Mouse (Mus musculus): Measurements from ENCODE around the gene Brpf3.
A peak's percentile ranks its signal among the peaks of the same experiment; 100 is the strongest.

Gene Brpf3

DNA sequence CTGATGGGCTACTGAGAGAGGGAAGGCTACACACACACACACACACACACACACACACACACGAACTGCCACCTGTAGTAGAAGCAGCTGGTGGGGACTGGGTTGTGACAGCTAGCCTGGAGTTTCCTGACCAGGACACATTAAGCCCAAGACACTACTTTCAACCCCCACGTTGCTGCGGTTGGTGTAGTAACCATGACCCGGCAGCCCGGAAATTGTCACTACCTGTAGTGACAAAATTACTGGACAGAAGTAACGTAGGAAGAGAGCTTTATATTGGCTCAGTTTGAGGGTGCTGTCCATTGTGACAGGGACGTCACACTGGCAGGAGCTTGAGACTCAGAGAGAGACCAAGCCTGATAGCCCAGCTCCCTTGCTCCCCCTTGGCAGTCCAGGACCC lies 71.4 kb downstream of the Brpf3 start:
- no peak for DNase-seq (ENCODE audit: low spot score in 2 of 2)

DNA sequence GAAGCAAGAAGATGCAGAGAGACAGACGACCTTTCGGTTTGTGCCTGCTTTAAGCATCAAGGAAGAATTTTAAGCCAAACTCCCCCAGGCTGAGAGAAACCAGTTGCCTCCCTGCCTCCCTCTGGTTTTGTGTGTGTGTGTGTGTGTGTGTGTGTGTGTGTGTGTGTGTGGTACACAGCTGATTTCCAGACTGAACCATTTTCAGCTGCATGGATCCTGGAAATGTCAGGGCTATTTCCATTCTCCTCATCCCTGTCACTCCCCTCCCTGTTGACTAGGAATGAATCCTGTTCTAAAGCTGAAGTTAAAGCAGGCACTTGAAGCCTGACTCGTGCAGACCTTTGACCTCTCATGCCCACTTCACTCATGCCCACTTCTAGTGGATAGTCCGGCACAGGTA lies 73.3 kb downstream of the Brpf3 start:
- no peak for DNase-seq (ENCODE audit: low spot score in 2 of 2)

DNA sequence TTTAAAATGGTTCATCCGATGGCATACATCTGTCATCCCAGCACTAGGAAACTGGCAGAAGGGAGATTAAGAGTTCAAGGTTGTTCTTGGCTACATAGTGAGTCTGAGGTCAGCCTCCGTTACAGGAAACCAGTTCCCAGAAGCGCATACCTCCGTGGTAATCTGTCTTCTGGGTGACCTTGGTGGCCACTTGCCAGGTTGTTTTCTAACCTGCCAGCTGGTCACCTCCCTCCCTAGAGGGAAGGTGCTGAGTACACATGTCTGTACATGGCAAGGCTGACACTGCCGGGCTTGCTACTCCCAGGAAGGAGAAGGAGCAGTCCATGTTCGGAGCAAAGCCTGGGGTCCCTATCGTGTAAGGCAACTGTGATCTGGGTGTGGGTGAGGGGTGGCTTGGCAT lies 73.9 kb downstream of the Brpf3 start:
- no peak for DNase-seq (ENCODE audit: low spot score in 2 of 2)

DNA sequence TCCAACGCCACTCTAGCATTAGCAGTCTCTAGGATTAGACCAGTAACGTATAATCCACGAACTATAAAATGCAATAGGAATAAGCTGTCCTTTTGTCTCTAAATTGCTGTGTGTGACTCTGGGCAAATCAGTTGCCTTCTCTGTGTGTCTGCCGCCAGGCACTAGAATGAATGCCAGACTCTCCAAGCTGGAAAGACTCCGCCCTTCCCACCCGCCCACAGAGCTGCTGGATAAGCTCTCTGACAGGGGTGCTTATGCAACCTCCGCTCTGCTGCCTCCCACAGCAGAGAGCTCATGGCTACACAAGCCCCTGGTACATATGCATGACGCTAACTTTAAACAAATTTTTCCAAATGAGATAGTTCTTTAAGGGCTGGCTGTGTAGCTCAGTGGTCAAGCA lies 74.4 kb downstream of the Brpf3 start:
- peak; percentile 33 to 38 for DNase-seq (ENCODE audit: low spot score in 2 of 2)

DNA sequence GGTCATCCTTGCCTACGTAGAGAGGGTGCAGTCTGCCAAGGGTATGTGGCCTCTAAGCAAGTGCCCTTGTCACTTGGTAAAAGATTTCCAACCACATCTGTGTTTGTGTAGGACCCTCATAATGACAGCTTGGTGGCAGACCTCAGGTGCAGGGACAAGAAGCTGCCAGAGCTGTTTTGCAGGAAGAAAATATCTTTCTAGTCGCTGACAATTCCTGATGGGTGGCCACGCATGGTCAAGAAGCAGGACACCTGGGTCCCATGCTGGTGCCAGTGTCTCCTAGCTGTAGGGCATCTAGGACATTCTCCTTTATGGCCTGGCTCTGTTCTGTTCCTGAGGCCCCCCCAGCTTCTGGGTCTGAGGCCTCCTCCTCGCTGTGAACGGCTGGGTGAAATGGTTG lies 75.4 kb downstream of the Brpf3 start:
- no peak for DNase-seq (ENCODE audit: low spot score in 2 of 2)

DNA sequence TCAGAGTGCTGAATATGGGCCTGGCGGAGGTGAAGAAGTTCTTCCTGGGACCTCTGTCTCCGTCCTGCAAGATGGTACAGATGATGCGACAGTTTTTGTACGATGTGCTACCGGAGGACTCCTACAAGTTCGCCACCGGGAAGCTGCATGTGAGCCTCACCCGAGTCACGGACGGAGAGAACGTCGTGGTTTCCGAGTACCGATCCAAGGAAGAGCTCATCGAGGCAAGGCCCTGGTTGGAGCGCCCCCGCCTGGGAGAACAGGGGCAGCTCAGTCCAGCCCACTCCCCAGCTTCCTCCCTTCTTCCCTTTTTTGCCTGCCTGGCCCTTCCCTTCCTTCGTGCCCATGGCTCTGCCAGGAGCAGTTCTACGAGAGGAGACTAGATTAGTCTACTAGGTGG lies 75.9 kb downstream of the Brpf3 start:
- peak in 1 of 2 experiments; percentile 19 for DNase-seq (ENCODE audit: low spot score in 2 of 2)

DNA sequence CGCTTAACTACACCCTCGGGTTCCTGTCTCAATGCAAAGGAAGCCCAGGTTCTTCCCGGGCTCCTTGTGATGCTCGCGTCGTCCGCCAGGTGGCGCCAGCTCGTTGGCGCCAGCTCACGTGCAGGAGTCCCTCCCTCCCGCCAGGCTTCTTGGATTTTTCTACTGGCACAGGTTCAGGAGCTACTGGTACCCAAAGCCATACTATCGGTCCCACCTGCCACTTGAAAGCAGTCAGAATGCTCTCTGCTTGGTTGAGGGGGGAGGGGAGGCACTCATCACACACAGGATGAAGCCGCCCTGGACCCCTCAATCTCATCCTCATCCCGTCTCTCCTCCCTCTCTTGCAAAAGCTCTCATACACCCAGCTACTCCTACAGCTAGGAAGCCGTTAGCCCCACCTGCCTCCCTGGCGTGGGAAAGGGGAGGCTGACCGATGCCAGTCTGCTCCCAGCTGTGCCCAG lies 79.1 kb downstream of the Brpf3 start:
- DNase-seq (ENCODE audit: low spot score in 2 of 2): peak; percentile 66 to 74

DNA sequence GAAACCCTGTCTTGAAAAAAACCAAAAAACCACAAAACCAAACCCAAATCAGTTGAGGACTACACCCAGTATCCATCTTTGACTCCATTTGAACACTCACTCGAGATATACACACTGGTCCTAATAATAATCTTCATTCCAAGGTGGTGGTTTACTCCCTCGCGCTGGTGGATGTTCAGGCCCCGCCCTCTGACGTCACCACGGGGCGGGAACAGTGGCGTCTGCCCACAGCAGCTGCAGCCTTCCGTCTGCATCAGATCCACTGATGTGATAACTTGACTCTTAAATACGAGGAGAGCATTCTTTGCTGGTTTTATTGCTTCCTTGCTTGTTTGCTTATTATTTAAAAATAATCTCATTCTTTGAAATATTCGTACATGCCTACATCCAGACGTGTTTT lies 81.4 kb downstream of the Brpf3 start:
- no peak for DNase-seq (ENCODE audit: low spot score in 2 of 2)

DNA sequence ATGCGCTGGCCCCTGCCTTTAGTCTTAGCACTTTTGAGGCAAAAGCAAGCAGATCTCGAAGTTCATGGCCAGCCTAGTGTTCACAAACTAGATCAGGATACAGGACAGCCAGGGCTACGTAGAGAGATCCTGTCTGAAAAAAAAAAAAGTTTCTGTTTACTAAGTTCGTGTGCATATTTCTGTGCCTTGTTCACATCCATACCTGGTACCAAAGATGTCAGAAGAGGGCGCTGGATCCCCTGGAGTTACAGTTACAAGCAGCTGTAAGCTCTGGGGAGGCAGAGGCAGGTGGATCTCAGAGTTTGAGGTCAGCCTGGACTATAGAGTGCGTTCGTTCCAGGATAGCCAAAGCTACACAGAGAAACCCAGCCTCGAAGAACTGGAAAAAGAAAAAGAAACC lies 81.9 kb downstream of the Brpf3 start:
- DNase-seq (ENCODE audit: low spot score in 2 of 2): no peak

DNA sequence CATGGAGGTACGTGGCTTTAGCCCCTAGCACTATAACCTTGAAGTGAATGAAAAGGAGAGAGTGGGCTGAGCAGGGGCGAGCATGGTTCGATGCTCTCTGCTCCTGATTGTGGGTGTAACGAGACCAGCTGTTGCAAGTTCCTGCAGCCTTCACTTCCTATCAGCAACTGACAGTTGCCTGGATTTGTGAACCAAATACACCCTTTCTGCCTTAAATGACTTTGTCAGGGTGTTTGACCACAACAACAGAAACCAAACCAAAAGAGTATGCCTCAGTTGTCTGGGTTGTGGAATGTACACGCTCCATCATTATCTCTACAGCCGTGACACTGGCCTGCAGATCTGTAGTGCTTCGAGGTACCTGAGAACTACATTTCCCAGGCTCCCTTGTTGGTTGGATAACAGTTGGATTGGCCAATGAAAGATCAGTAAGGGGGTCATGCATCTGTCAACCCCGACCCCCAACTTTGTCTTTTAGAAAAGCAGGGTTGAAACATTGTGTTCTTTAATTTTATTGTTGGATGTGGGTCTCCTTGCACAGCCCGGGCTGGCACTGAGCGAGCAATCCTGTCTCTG lies 83.1 kb downstream of the Brpf3 start:
- no peak for DNase-seq (ENCODE audit: low spot score in 2 of 2)

DNA sequence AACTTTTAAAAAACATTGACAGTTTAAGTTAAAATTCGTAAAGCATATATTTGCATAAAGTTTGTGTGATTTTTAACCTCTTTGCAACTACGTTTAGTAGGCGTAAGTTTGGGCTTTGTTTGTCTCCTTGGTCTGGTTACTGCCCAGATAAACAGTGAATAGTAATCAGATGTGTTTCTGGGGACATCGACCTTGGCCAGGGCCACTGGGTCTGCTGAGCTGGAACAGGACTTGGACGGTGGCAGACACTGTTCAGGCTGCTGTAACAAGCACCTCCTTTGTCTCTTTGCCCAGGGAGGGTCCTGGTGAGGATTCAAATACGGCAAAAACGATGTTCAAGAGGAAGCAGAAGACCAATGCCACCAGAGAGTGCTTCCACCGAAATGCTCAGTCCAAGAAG lies 84.3 kb downstream of the Brpf3 start:
- no peak for DNase-seq (ENCODE audit: low spot score in 2 of 2)

DNA sequence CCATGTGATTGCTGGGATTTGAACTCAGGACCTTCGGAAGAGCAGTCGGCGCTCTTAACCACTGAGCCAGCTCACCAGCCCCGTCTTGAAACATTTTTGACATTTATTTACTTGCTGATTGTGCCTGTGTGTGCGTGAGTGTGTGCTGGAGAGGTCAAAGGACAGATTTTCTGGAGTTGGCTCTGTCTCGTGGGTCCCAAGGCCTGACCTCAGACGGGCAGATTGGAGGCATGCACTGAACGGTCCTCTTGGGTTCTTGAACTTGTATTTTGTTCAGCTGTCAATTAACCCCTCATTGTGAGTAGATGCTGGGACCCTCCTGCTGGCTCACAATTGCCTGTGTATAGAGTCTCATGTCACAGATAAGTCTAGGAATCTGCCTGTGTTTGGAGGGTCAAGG lies 85.4 kb downstream of the Brpf3 start:
- no peak for DNase-seq (ENCODE audit: low spot score in 2 of 2)

Measured in frontal cortex, postnatal 25 days (tissue).